Mouse (Mus musculus): ENCODE results near the gene Otud7b.

- TF ChIP-seq CTCF (IDR thresholded peaks at IDR 0.05; ENCODE audit: insufficient read depth, low read depth, low read length) (no peak), POLR2A (IDR thresholded peaks at IDR 0.05; ENCODE audit: insufficient read depth, low read depth, low read length) (peak; percentile 86)
These were observed 68.2 kb downstream of the Otud7b start, which contains the start of gene Sf3b4 for GRCm38 (mm10) chr3:96172197-96173178.

Data from olfactory bulb, adult 2 months (tissue).